Comparison of ENCODE assay signal across 8 mouse cellular contexts in genomic region chr5:144254122-144254810, GRCm38 (mm10). TPM values are rescaled to one million over a fixed set of nuclear protein-coding genes. Genes with fewer than 3 reads are reported as not detected.
A peak's percentile ranks its signal among the peaks of the same experiment; 100 is the strongest.
DNase-seq lines count a peak whose midpoint lies in the region; ATAC-seq lines count a peak whose summit lies in the region.

No protein-coding gene starts in this region.

- no peaks in the 10 kb centered on the region for H3K27me3 ChIP-seq in limb, embryonic 10.5 days (ENCODE audit: low read depth, poor library complexity, severe bottlenecking)
- no peaks in the 10 kb centered on the region for H3K27me3 ChIP-seq in midbrain, embryonic 10.5 days (ENCODE audit: low read depth, poor library complexity, severe bottlenecking)
- no peaks in the 10 kb centered on the region for H3K27me3 ChIP-seq in stomach, embryonic 16.5 days (ENCODE audit: control insufficient read depth, insufficient read depth, low read length)

- H3K4me2 ChIP-seq in stomach, embryonic 16.5 days (ENCODE audit: low read depth, low read length): peak overlapping the region; percentile 59

- 0 out of 2 replicates have a peak, but pooled peaks cover 2% of the 10 kb centered on the region for H3K9me3 ChIP-seq in limb, embryonic 10.5 days (replicated peaks)
- peaks cover 9% of the 10 kb centered on the region for H3K9me3 ChIP-seq in midbrain, embryonic 10.5 days (replicated peaks)
- H3K9me3 ChIP-seq in stomach, embryonic 16.5 days (replicated peaks; ENCODE audit: control insufficient read depth, low read length): no peaks in the 10 kb centered on the region

- peak overlapping the region; percentile 98 for H3K27ac ChIP-seq in limb, embryonic 10.5 days
- peak overlapping the region; percentile 96 for H3K27ac ChIP-seq in midbrain, embryonic 10.5 days (replicated peaks)
- H3K27ac ChIP-seq in stomach, embryonic 16.5 days (ENCODE audit: low read length): peak overlapping the region; percentile 50

- peak overlapping the region; percentile 58 for H3K9ac ChIP-seq in stomach, embryonic 16.5 days (ENCODE audit: low read length)

- peak overlapping the region; percentile 99 for H3K4me3 ChIP-seq in limb, embryonic 10.5 days
- H3K4me3 ChIP-seq in midbrain, embryonic 10.5 days: peak overlapping the region; percentile 92
- H3K4me3 ChIP-seq in stomach, embryonic 16.5 days (replicated peaks; ENCODE audit: low read length): peak overlapping the region; percentile 94

- WGBS in limb, embryonic 10.5 days: 54% methylated on average over 16 of the region's 16 CpGs
- 60% methylated on average over 16 of the region's 16 CpGs for WGBS in midbrain, embryonic 10.5 days
- 50% methylated on average over 16 of the region's 16 CpGs for WGBS in stomach, embryonic 16.5 days

- DNase-seq in A20 (ENCODE audit: low read depth, low spot score): peak; percentile 68
- peak; percentile 66 for DNase-seq in Muller cell, postnatal 12 days (ENCODE audit: inconsistent ontology term)
- peak; percentile 61 for DNase-seq in fibroblast of lung, adult 2 months (ENCODE audit: low read depth)
- DNase-seq in heart, postnatal 36 days: peak; percentile 68 to 72
- peak; percentile 42 for DNase-seq in limb, embryonic 10.5 days (ENCODE audit: low spot score)
- DNase-seq in midbrain, embryonic 10.5 days (ENCODE audit: low spot score): no peak
- DNase-seq in frontal cortex, postnatal 36 days (ENCODE audit: low spot score in 2 of 2): no peak

- peaks cover 37% of the 10 kb centered on the region for H3K4me1 ChIP-seq in limb, embryonic 10.5 days
- peaks cover 39% of the 10 kb centered on the region for H3K4me1 ChIP-seq in midbrain, embryonic 10.5 days
- H3K4me1 ChIP-seq in stomach, embryonic 16.5 days (ENCODE audit: control insufficient read depth, insufficient read depth, low read length): peaks cover 38% of the 10 kb centered on the region

- ATAC-seq in stomach, embryonic 16.5 days (ENCODE audit: insufficient read depth, low FRiP score): peak; percentile 77

- peaks cover 21% of the 10 kb centered on the region for H3K36me3 ChIP-seq in limb, embryonic 10.5 days
- peaks cover 21% of the 10 kb centered on the region for H3K36me3 ChIP-seq in midbrain, embryonic 10.5 days
- no peaks in the 10 kb centered on the region for H3K36me3 ChIP-seq in stomach, embryonic 16.5 days (ENCODE audit: control insufficient read depth, insufficient read depth, low read length)

- intact Hi-C loops in heart, postnatal 36 days (cut with DNase I): loop anchor here (10.0 kb wide), 1 partner anchor 1971 kb away; the partner anchor contains the start of gene Rnf6

RNA-seq across cellular contexts. Expression of gene Bri3, which starts 10.0 kb away (rescaled TPM):
- 100 to 1,000 TPM; 129 to 137 TPM for total RNA-seq in heart, postnatal 36 days (2021)
- polyA plus RNA-seq in limb, embryonic 10.5 days (2016; fragmentation: Nextera tagmentation; extraction: Ambion mirVana): 122 and 125 TPM in 2 replicates
- polyA plus RNA-seq in midbrain, embryonic 10.5 days (2016; fragmentation: Nextera tagmentation; extraction: Ambion mirVana): 116 and 117 TPM in 2 replicates
- polyA plus RNA-seq in stomach, embryonic 16.5 days (2015; fragmentation: Nextera tagmentation; extraction: Ambion mirVana): 88.0 and 93.6 TPM in 2 replicates

RNA-seq across cellular contexts. Expression of gene Tecpr1, which starts 30.9 kb away (rescaled TPM):
- total RNA-seq in heart, postnatal 36 days (2021): 10 to 100 TPM; 27.0 to 31.8 TPM
- polyA plus RNA-seq in limb, embryonic 10.5 days (2016; fragmentation: Nextera tagmentation; extraction: Ambion mirVana): 15.1 and 21.0 TPM in 2 replicates
- polyA plus RNA-seq in midbrain, embryonic 10.5 days (2016; fragmentation: Nextera tagmentation; extraction: Ambion mirVana): 21.7 and 27.7 TPM in 2 replicates
- polyA plus RNA-seq in stomach, embryonic 16.5 days (2015; fragmentation: Nextera tagmentation; extraction: Ambion mirVana): 24.7 and 25.4 TPM in 2 replicates

Comparison
In these comparisons a context has a peak if more than half of its experiments do, and no peak if none do; other contexts are left out.
1. DNase-seq: peak in A20 (single experiment), Muller cell, postnatal 12 days (single experiment), fibroblast of lung, adult 2 months (single experiment), heart, postnatal 36 days (2 of 2) and limb, embryonic 10.5 days (single experiment); none in midbrain, embryonic 10.5 days (single experiment) and frontal cortex, postnatal 36 days (0 of 2).
2. Peak in every context shown above with its lines, with median percentiles within 50 percentile points of each other: H3K27ac ChIP-seq and H3K4me3 ChIP-seq.